Mouse (Mus musculus) intestine, embryonic 14.5 days (tissue): ENCODE results near the gene Gm1043. TPM values are rescaled to one million over a fixed set of nuclear protein-coding genes. Genes with fewer than 3 reads are reported as not detected.

ENCODE experiments used
- ATAC-seq: fragments of 200-750 bp; cut with Nextera tagmentation; replicated peaks from 2 replicates; pipeline ENCODE4 v1.8.0; 2017; ENCODE audit warnings: low read depth, moderate number of reproducible peaks, moderate TSS enrichment, moderate library complexity; ENCODE audit not compliant: low FRiP score, low TSS enrichment
- DNase-seq: peaks from one replicate; pipeline ENCODE4 v3.0.0-alpha.2; 2018; ENCODE audit warnings: low spot score
- H3K27ac ChIP-seq: fragments of 300-500 bp; sonication (generic); 2 replicates; pipeline ENCODE4 v1.5.1; 2014; ENCODE audit warnings: low read depth, mild to moderate bottlenecking, control low read depth
- H3K27me3 ChIP-seq: fragments of 300-500 bp; sonication (generic); replicated peaks from 2 replicates; pipeline ENCODE4 v1.6.1; 2014; ENCODE audit warnings: low read length, control low read depth; ENCODE audit not compliant: control insufficient read depth, insufficient read depth
- H3K36me3 ChIP-seq: fragments of 300-500 bp; sonication (generic); 2 replicates; pipeline ENCODE4 v1.6.1; 2014; ENCODE audit warnings: low read length, control low read depth; ENCODE audit not compliant: control insufficient read depth, insufficient read depth
- H3K4me1 ChIP-seq: fragments of 300-500 bp; sonication (generic); replicated peaks from 2 replicates; pipeline ENCODE4 v1.6.1; 2014; ENCODE audit warnings: low read length, control low read depth, mixed read lengths; ENCODE audit not compliant: control insufficient read depth, insufficient read depth
- H3K4me2 ChIP-seq: fragments of 300-500 bp; sonication (generic); 2 replicates; pipeline ENCODE4 v1.6.1; 2014; ENCODE audit warnings: low read length
- H3K4me3 ChIP-seq: fragments of 300-500 bp; sonication (generic); 2 replicates; pipeline ENCODE4 v1.5.1; 2014; ENCODE audit warnings: low read depth, low read length, control low read depth, mixed read lengths
- H3K9ac ChIP-seq: fragments of 300-500 bp; sonication (generic); 2 replicates; pipeline ENCODE4 v1.6.1; 2014; ENCODE audit warnings: mild to moderate bottlenecking, low read length
- H3K9me3 ChIP-seq: fragments of 300-500 bp; sonication (generic); 2 replicates; pipeline ENCODE4 v1.6.1; 2016; ENCODE audit warnings: low read length, control low read depth; ENCODE audit not compliant: control insufficient read depth
- WGBS: fragments of 180-500 bp; shearing (Covaris S2); extraction: QIAGEN DNeasy Blood & Tissue Kit; methylation state at CpG from one replicate; pipeline ENCODE4 v1.1.7; 2014; 5-methylcytosine and 5-hydroxymethylcytosine counted together
- polyA plus RNA-seq: library from polyadenylated mRNA; unstranded; fragments of >200 nt; fragmentation: Nextera tagmentation; extraction: Ambion mirVana; gene quantifications from 2 replicates; pipeline ENCODE4 v1.2.1, GENCODE M21; 2014

The Gm1043 gene
- polyA plus RNA-seq, 1 experiment from 2014 or later = not detected

DNA sequence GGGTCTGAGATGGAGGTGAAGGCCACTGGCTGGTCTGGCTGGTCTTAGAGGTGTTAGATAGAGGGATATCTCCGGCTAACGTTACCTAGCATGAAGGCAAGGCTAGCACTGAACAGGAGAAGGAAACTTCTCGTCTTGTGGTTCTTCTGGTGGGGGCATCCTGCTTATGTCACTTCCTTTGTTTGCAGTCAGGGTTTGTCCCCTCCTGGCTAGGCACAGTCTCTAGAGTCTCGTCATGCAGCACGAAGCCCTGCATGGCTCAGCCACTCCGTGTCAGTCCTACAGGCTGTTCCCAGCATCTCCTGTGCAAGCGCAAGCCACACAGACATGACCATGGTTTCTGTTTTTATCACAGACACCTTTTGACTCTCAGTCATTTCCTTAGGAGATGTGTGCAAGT is 73.2 kb downstream of the Gm1043 start:
- Histone ChIP-seq H3K9me3 (no peaks in the 10 kb centered on the region), H3K4me2 (no peak overlapping the region), H3K4me1 (no peaks in the 10 kb centered on the region), H3K9ac (no peak overlapping the region), H3K36me3 (no peaks in the 10 kb centered on the region), H3K4me3 (no peak overlapping the region), H3K27me3 (peaks cover 44% of the 10 kb centered on the region), H3K27ac (no peak overlapping the region)
- no peak for ATAC-seq
- no peak for DNase-seq
- 79% methylated on average over 7 of the region's 7 CpGs for WGBS

DNA sequence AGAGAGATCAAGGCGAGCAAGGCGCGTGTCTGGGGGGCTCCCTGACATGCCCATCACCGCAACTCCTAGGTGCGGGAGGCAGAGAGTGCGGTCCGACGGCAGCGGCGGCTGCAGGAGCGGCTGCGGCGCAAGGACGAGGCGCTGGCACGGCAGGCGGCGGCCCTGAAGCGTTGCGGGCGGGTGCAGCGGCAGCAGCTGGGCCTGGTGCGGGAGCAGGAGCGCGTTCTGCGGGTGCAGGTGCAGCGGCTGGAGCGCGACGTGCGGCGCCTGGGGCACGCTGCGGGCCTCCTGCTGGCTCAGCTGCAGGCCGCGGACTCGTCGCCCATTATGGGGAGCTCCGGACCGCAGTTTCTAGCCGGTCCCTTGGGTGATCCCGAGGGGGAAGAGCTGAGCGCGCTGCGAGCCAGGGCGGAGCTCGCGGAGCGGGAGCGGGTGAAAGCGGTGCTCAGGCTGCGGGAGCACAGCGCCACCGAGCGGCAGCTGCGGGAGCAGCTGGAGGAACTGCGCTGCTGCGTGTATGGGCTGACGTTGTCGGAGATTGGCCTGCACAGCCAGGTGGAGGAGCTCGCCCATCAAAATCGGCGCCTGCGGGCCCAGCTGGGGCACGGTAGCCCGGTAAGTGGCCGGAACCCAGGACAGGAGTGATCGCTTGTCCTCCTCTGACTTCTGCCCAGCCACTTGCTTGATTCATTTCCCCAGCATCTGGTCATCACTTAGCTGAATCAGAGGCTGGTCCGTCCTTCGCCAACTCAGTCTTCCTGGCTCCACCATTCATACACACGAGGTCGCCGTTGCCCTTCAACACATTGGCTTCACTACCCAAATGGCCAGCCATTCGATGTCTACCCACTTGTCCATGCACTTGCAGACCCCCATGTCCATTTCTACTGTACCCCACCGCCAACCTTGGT is 78.0 kb downstream of the Gm1043 start:
- peak; percentile 78; the same call in 1 of the 2 replicates for ATAC-seq
- no peaks in the 10 kb centered on the region for H3K9me3 ChIP-seq
- peak overlapping the region; percentile 28 for H3K4me3 ChIP-seq
- no peak overlapping the region for H3K27ac ChIP-seq
- peak; percentile 85 for DNase-seq
- WGBS = 6% methylated on average over 74 of the region's 75 CpGs
- H3K27me3 ChIP-seq = peaks cover 69% of the 10 kb centered on the region
- peak overlapping the region; percentile 49 for H3K4me2 ChIP-seq
- no peaks in the 10 kb centered on the region for H3K4me1 ChIP-seq
- no peaks in the 10 kb centered on the region for H3K36me3 ChIP-seq
- no peak overlapping the region for H3K9ac ChIP-seq

GRCm38 (mm10) chr5:37176466-37176865 is 91.3 kb downstream of the Gm1043 start:
- no peak for DNase-seq
- Histone ChIP-seq H3K4me1 (no peaks in the 10 kb centered on the region), H3K36me3 (no peaks in the 10 kb centered on the region), H3K27me3 (no peaks in the 10 kb centered on the region), H3K4me3 (no peak overlapping the region), H3K9me3 (no peaks in the 10 kb centered on the region), H3K4me2 (no peak overlapping the region), H3K27ac (no peak overlapping the region), H3K9ac (no peak overlapping the region)
- ATAC-seq = no peak
- WGBS = 35% methylated on average over 4 of the region's 4 CpGs

GRCm38 (mm10) chr5:37177061-37177460 is 91.9 kb downstream of the Gm1043 start:
- Histone ChIP-seq H3K4me1 (no peaks in the 10 kb centered on the region), H3K9ac (no peak overlapping the region), H3K36me3 (no peaks in the 10 kb centered on the region), H3K4me2 (no peak overlapping the region), H3K27me3 (no peaks in the 10 kb centered on the region), H3K27ac (no peak overlapping the region), H3K4me3 (no peak overlapping the region), H3K9me3 (no peaks in the 10 kb centered on the region)
- WGBS = 55% methylated on average over 7 of the region's 7 CpGs
- DNase-seq = no peak
- no peak for ATAC-seq

- no peak overlapping the region for H3K4me2 ChIP-seq
- H3K4me3 ChIP-seq = no peak overlapping the region
- no peaks in the 10 kb centered on the region for H3K4me1 ChIP-seq
- DNase-seq (no peak), ATAC-seq (no peak)
- no peaks in the 10 kb centered on the region for H3K27me3 ChIP-seq
- H3K9ac ChIP-seq = no peak overlapping the region
- H3K9me3 ChIP-seq = no peaks in the 10 kb centered on the region
- H3K36me3 ChIP-seq = no peaks in the 10 kb centered on the region
- WGBS = 30% methylated on average over 4 of the region's 4 CpGs
- H3K27ac ChIP-seq = no peak overlapping the region
Measured at GRCm38 (mm10) chr5:37178811-37179210, 93.6 kb downstream of the Gm1043 start.

GRCm38 (mm10) chr5:37179872-37180271 is 94.7 kb downstream of the Gm1043 start:
- no peak overlapping the region for H3K4me3 ChIP-seq
- H3K27me3 ChIP-seq = no peaks in the 10 kb centered on the region
- no peak overlapping the region for H3K9ac ChIP-seq
- ATAC-seq (no peak), DNase-seq (no peak)
- H3K27ac ChIP-seq = no peak overlapping the region
- H3K4me2 ChIP-seq = no peak overlapping the region
- WGBS = 93% methylated on average over 9 of the region's 9 CpGs
- no peaks in the 10 kb centered on the region for H3K4me1 ChIP-seq
- H3K9me3 ChIP-seq = no peaks in the 10 kb centered on the region
- H3K36me3 ChIP-seq = no peaks in the 10 kb centered on the region

DNA sequence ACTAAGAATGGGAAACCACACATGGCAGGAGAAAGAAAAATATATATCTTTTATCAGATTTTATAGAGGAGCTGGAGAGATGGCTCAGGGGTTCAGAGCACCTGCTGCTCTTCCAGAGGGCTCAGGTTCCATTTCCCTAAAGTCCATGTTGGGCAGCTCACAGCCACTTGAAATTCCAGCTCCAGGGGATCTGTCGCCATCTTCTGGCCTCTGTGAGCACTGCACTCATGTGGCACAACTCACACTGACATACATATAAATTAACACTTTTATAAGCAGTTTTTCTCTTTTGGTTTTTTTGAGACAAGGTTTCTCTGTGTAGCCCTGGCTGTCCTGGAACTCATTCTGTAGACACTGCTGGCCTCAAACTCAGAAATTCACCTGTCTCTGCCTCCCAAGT is 95.5 kb downstream of the Gm1043 start:
- ATAC-seq (no peak), DNase-seq (no peak)
- WGBS = 68% methylated on average over 1 of the region's 1 CpGs
- Histone ChIP-seq H3K9me3 (no peaks in the 10 kb centered on the region), H3K4me3 (no peak overlapping the region), H3K9ac (no peak overlapping the region), H3K4me1 (no peaks in the 10 kb centered on the region), H3K27ac (no peak overlapping the region), H3K27me3 (no peaks in the 10 kb centered on the region; the same call in 1 of the 2 replicates), H3K36me3 (no peaks in the 10 kb centered on the region), H3K4me2 (no peak overlapping the region)

- Histone ChIP-seq H3K27ac (no peak overlapping the region), H3K9ac (no peak overlapping the region), H3K4me3 (no peak overlapping the region), H3K4me2 (no peak overlapping the region), H3K4me1 (no peaks in the 10 kb centered on the region), H3K9me3 (no peaks in the 10 kb centered on the region), H3K36me3 (no peaks in the 10 kb centered on the region), H3K27me3 (no peaks in the 10 kb centered on the region; the same call in 1 of the 2 replicates)
- WGBS = 33% methylated on average over 7 of the region's 7 CpGs
- ATAC-seq = no peak
- DNase-seq = no peak
Measured at GRCm38 (mm10) chr5:37184605-37185004, 99.4 kb downstream of the Gm1043 start.

DNA sequence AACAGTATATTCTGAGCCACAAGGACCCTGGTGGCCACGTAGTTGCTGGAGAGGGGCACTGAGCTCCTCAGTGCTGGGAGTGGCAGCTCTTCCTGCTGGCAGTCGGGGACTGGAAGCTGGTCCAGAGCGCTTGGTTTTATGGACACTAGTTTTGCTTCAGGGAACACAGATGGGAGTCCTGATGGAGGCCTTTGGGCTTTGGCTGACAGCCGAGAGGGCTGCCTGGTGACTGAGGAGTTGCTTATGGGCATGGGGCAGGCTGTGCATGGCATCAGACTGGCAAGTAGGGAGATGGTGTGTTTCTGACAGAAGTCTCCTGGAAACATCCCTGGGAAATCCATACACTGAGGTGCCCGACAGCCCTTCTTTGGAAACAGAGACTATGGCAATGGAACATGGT is 105.2 kb downstream of the Gm1043 start:
- Histone ChIP-seq H3K4me1 (no peaks in the 10 kb centered on the region), H3K27me3 (no peaks in the 10 kb centered on the region; the same call in 1 of the 2 replicates), H3K36me3 (no peaks in the 10 kb centered on the region), H3K4me3 (no peak overlapping the region), H3K9ac (no peak overlapping the region), H3K4me2 (no peak overlapping the region), H3K27ac (no peak overlapping the region), H3K9me3 (no peaks in the 10 kb centered on the region)
- DNase-seq (no peak), ATAC-seq (no peak)
- 83% methylated on average over 5 of the region's 5 CpGs for WGBS
